Mouse (Mus musculus) liver, embryonic 12.5 days (tissue): Measurements from ENCODE around the gene Rxra. TPM values are rescaled to one million over a fixed set of nuclear protein-coding genes. Genes with fewer than 3 reads are reported as not detected.

Experiments
- ATAC-seq: fragments of 200-750 bp; cut with Nextera tagmentation; 2 replicates; pipeline ENCODE4 v1.8.0; 2017; ENCODE audit warnings: moderate number of reproducible peaks, mild to moderate bottlenecking, moderate library complexity
- H3K27ac ChIP-seq: fragments of 300-500 bp; sonication (generic); 2 replicates; pipeline ENCODE4 v1.5.1; 2016; ENCODE audit warnings: mild to moderate bottlenecking
- H3K27me3 ChIP-seq: fragments of 300-500 bp; sonication (generic); replicated peaks from 2 replicates; pipeline ENCODE4 v1.6.1; 2016; ENCODE audit warnings: mild to moderate bottlenecking, moderate library complexity
- H3K36me3 ChIP-seq: fragments of 300-500 bp; sonication (generic); 2 replicates; pipeline ENCODE4 v1.6.1; 2016; ENCODE audit warnings: mild to moderate bottlenecking, moderate library complexity
- H3K4me1 ChIP-seq: fragments of 300-500 bp; sonication (generic); 2 replicates; pipeline ENCODE4 v1.6.1; 2016
- H3K4me2 ChIP-seq: fragments of 300-500 bp; sonication (generic); 2 replicates; pipeline ENCODE4 v1.6.1; 2016; ENCODE audit warnings: mild to moderate bottlenecking, moderate library complexity
- H3K4me3 ChIP-seq: fragments of 300-500 bp; sonication (generic); 2 replicates; pipeline ENCODE4 v1.5.1; 2016; ENCODE audit warnings: mild to moderate bottlenecking, moderate library complexity
- H3K9ac ChIP-seq: fragments of 300-500 bp; sonication (generic); 2 replicates; pipeline ENCODE4 v1.6.1; 2016; ENCODE audit warnings: mild to moderate bottlenecking, moderate library complexity
- H3K9me3 ChIP-seq: fragments of 300-500 bp; sonication (generic); replicated peaks from 2 replicates; pipeline ENCODE4 v1.6.1; 2016; ENCODE audit warnings: mild to moderate bottlenecking, moderate library complexity
- WGBS: fragments of 180-500 bp; shearing (Covaris S2); methylation state at CpG from one replicate; pipeline ENCODE4 v1.1.7; 2016; ENCODE audit not compliant: insufficient replicate concordance; 5-methylcytosine and 5-hydroxymethylcytosine counted together
- polyA plus RNA-seq: library from polyadenylated mRNA; unstranded; fragments of >200 nt; fragmentation: Nextera tagmentation; extraction: Ambion mirVana; gene quantifications from 2 replicates; pipeline ENCODE4 v1.2.1, GENCODE M21; 2016

Rxra gene
- polyA plus RNA-seq, 1 experiment from 2014 or later, result 4.2 TPM

- no peak overlapping the region for H3K4me2 ChIP-seq
- H3K9me3 ChIP-seq, result no peaks in the 10 kb centered on the region
- 80% methylated on average over 10 of the region's 10 CpGs for WGBS
- peaks cover 40% of the 10 kb centered on the region for H3K36me3 ChIP-seq
- no peak overlapping the region for H3K9ac ChIP-seq
- H3K27me3 ChIP-seq, result 0 out of 2 replicates have a peak, but pooled peaks cover 2% of the 10 kb centered on the region
- H3K27ac ChIP-seq, result 0 out of 2 replicates have a peak overlapping the region, but pooled peaks have one; percentile 5
- H3K4me3 ChIP-seq, result no peak overlapping the region
- peaks cover 39% of the 10 kb centered on the region for H3K4me1 ChIP-seq
- no peak for ATAC-seq
Measured at GRCm38 (mm10) chr2:27761260-27761995, 85.2 kb downstream of the Rxra start.

DNA sequence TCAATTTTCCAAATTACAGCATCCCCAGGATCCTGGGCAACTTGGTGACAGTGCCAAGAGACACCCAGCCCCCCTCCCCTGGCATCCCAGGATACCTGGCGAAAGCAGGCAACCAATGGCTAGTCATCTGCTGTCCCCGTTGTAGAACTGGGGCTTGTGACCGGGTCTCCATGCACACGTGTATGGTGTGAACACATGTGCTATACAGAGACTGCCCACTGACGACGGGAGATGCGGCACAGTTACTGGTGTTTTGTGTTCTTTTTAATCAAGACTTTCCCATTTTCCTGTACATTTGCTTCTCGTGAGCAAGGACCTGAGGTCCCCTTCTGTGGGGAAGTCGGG, 85.7 kb downstream of the Rxra start:
- 0 out of 2 replicates have a peak, but pooled peaks cover 6% of the 10 kb centered on the region for H3K27me3 ChIP-seq
- H3K27ac ChIP-seq, result 0 out of 2 replicates have a peak overlapping the region, but pooled peaks have one; percentile 5
- peaks cover 37% of the 10 kb centered on the region for H3K36me3 ChIP-seq
- no peak overlapping the region for H3K4me3 ChIP-seq
- H3K9ac ChIP-seq, result no peak overlapping the region
- H3K4me2 ChIP-seq, result no peak overlapping the region
- H3K4me1 ChIP-seq, result peaks cover 37% of the 10 kb centered on the region
- no peaks in the 10 kb centered on the region for H3K9me3 ChIP-seq
- ATAC-seq, result no peak
- WGBS, result 71% methylated on average over 9 of the region's 9 CpGs

- ATAC-seq, result no peak
- H3K9ac ChIP-seq, result no peak overlapping the region
- H3K4me2 ChIP-seq, result no peak overlapping the region
- no peak overlapping the region for H3K4me3 ChIP-seq
- H3K36me3 ChIP-seq, result peaks cover 34% of the 10 kb centered on the region
- 22% methylated on average over 12 of the region's 12 CpGs for WGBS
- H3K27ac ChIP-seq, result no peak overlapping the region
- no peaks in the 10 kb centered on the region for H3K9me3 ChIP-seq
- 0 out of 2 replicates have a peak, but pooled peaks cover 6% of the 10 kb centered on the region for H3K27me3 ChIP-seq
- peaks cover 32% of the 10 kb centered on the region for H3K4me1 ChIP-seq
Measured at GRCm38 (mm10) chr2:27762509-27762908, 86.3 kb downstream of the Rxra start.

- ATAC-seq, result no peak
- Histone ChIP-seq H3K4me2 (no peak overlapping the region), H3K27ac (no peak overlapping the region), H3K27me3 (0 out of 2 replicates have a peak, but pooled peaks cover 6% of the 10 kb centered on the region), H3K4me3 (no peak overlapping the region), H3K9me3 (no peaks in the 10 kb centered on the region), H3K36me3 (peaks cover 30% of the 10 kb centered on the region), H3K4me1 (peaks cover 25% of the 10 kb centered on the region), H3K9ac (no peak overlapping the region)
- WGBS, result 57% methylated on average over 14 of the region's 14 CpGs
Measured at GRCm38 (mm10) chr2:27762920-27763780, 86.9 kb downstream of the Rxra start.

- Histone ChIP-seq H3K4me3 (no peak overlapping the region), H3K36me3 (peaks cover 25% of the 10 kb centered on the region), H3K27ac (no peak overlapping the region), H3K9me3 (no peaks in the 10 kb centered on the region), H3K4me2 (no peak overlapping the region), H3K9ac (no peak overlapping the region), H3K27me3 (peaks cover 7% of the 10 kb centered on the region; the same call in 1 of the 2 replicates), H3K4me1 (peaks cover 13% of the 10 kb centered on the region)
- 44% methylated on average over 6 of the region's 6 CpGs for WGBS
- ATAC-seq, result peak; percentile 22; the same call in 1 of the 2 replicates
Measured at GRCm38 (mm10) chr2:27764256-27764936, 88.2 kb downstream of the Rxra start.

DNA sequence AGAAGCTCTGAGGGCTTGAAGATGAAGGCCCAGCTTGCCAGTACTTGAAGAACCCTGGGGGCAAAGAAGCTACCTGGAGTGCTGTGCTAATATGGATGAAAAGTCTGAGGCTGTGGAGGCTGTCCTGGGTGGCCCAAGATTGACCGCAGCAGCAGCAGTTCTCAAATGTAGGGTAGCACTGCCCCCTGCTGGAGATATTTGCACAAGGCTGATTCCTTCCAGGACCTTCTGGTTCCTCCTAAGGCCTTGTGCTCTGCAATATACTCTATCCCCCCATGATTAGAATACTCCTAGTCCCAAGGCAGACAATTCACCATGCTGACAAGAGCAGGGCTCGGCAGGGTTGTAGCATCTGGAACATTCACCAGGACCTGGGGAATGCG, 88.7 kb downstream of the Rxra start:
- no peak overlapping the region for H3K4me3 ChIP-seq
- peaks cover 20% of the 10 kb centered on the region for H3K36me3 ChIP-seq
- peaks cover 12% of the 10 kb centered on the region; the same call in 1 of the 2 replicates for H3K4me1 ChIP-seq
- H3K9me3 ChIP-seq, result no peaks in the 10 kb centered on the region
- 0 out of 2 replicates have a peak, but pooled peaks have one; percentile 18 for ATAC-seq
- H3K4me2 ChIP-seq, result no peak overlapping the region
- H3K27ac ChIP-seq, result no peak overlapping the region
- H3K27me3 ChIP-seq, result peaks cover 11% of the 10 kb centered on the region; the same call in 1 of the 2 replicates
- no peak overlapping the region for H3K9ac ChIP-seq
- WGBS, result 23% methylated on average over 3 of the region's 3 CpGs

GRCm38 (mm10) chr2:27767773-27768172, 91.5 kb downstream of the Rxra start:
- Histone ChIP-seq H3K36me3 (no peaks in the 10 kb centered on the region), H3K9me3 (no peaks in the 10 kb centered on the region), H3K4me2 (no peak overlapping the region), H3K9ac (no peak overlapping the region), H3K4me3 (no peak overlapping the region), H3K27me3 (peaks cover 11% of the 10 kb centered on the region; the same call in 1 of the 2 replicates), H3K27ac (no peak overlapping the region), H3K4me1 (peaks cover 11% of the 10 kb centered on the region)
- no peak for ATAC-seq
- WGBS, result 54% methylated on average over 7 of the region's 7 CpGs

GRCm38 (mm10) chr2:27769701-27770100, 93.5 kb downstream of the Rxra start:
- H3K27ac ChIP-seq, result no peak overlapping the region
- H3K4me3 ChIP-seq, result no peak overlapping the region
- no peak overlapping the region for H3K9ac ChIP-seq
- 16% methylated on average over 5 of the region's 5 CpGs for WGBS
- no peak for ATAC-seq
- H3K4me1 ChIP-seq, result peaks cover 5% of the 10 kb centered on the region; the same call in 1 of the 2 replicates
- H3K9me3 ChIP-seq, result no peaks in the 10 kb centered on the region
- H3K36me3 ChIP-seq, result no peaks in the 10 kb centered on the region
- H3K4me2 ChIP-seq, result no peak overlapping the region
- peaks cover 11% of the 10 kb centered on the region; the same call in 1 of the 2 replicates for H3K27me3 ChIP-seq

GRCm38 (mm10) chr2:27770205-27770604, 94.0 kb downstream of the Rxra start:
- H3K27ac ChIP-seq, result no peak overlapping the region
- ATAC-seq, result no peak
- H3K4me3 ChIP-seq, result no peak overlapping the region
- H3K27me3 ChIP-seq, result peaks cover 11% of the 10 kb centered on the region; the same call in 1 of the 2 replicates
- peaks cover 5% of the 10 kb centered on the region; the same call in 1 of the 2 replicates for H3K4me1 ChIP-seq
- no peak overlapping the region for H3K4me2 ChIP-seq
- WGBS, result 3% methylated on average over 4 of the region's 4 CpGs
- no peaks in the 10 kb centered on the region for H3K9me3 ChIP-seq
- H3K36me3 ChIP-seq, result no peaks in the 10 kb centered on the region
- no peak overlapping the region for H3K9ac ChIP-seq

DNA sequence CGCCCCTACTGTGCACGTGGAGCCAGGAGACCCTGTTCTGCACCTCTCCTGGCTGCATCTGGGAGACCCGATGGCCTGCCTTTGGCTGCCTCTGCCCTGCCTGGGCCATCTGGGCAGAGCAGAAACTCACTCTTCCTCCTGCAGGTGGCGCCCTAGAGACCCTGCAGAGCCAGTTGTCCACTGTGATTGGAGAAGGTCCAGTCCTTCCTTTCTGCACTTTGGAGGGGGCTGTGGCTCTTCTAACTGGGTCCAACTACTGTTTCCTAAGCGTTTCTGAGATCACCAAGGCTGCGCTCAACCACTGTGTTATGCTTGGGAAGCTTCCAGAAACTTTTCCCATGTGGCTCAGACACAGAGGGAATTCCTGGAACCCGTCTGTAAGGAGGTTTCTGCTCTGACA, 95.7 kb downstream of the Rxra start:
- Histone ChIP-seq H3K27me3 (peaks cover 5% of the 10 kb centered on the region; the same call in 1 of the 2 replicates), H3K36me3 (no peaks in the 10 kb centered on the region), H3K4me2 (no peak overlapping the region), H3K4me3 (no peak overlapping the region), H3K4me1 (peaks cover 5% of the 10 kb centered on the region; the same call in 1 of the 2 replicates), H3K9me3 (no peaks in the 10 kb centered on the region), H3K9ac (no peak overlapping the region), H3K27ac (no peak overlapping the region)
- no peak for ATAC-seq
- WGBS, result 21% methylated on average over 7 of the region's 7 CpGs

DNA sequence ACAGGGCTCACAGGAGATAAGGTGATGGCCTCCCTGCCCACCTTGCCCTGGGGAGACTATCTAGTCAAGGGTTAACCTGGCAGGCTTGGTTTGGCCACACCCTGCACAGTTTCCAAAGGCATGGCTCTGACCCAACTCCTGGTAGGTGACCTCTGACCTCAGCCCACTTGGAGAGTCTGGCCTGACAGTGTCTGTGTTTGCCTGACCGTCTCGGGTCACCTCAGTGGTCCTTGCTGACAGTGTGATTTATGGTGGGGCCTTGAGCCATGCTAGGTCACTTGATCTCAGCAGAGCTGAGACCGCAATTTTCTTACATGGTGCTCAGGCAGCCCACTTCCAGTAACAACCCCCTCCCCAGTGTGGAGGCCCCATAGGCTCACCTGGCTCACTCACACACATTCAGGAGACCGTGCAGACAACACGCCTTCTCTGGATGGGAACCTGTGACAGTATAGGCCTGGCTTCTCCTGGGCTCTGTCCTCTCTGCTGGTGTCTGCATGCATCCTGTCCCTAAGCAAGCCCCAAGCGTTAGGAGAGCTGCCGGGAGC, 96.7 kb downstream of the Rxra start:
- no peak overlapping the region for H3K4me2 ChIP-seq
- H3K27ac ChIP-seq, result no peak overlapping the region
- peaks cover 5% of the 10 kb centered on the region; the same call in 1 of the 2 replicates for H3K27me3 ChIP-seq

More for the DNA sequence above, 96.7 kb downstream of the Rxra start:
- 49% methylated on average over 7 of the region's 7 CpGs for WGBS
- H3K9me3 ChIP-seq, result no peaks in the 10 kb centered on the region
- peaks cover 5% of the 10 kb centered on the region; the same call in 1 of the 2 replicates for H3K4me1 ChIP-seq
- no peak overlapping the region for H3K4me3 ChIP-seq
- no peak overlapping the region for H3K9ac ChIP-seq
- no peaks in the 10 kb centered on the region for H3K36me3 ChIP-seq
- 0 out of 2 replicates have a peak, but pooled peaks have one; percentile 31 for ATAC-seq
